Mouse (Mus musculus): ENCODE results near the gene Tmem120b.
"Not testable (repeated sequence)": the region's sequence is repeated elsewhere in the genome, so short reads cannot be mapped to it uniquely, and the experiment has no call there.

The Tmem120b gene

DNA sequence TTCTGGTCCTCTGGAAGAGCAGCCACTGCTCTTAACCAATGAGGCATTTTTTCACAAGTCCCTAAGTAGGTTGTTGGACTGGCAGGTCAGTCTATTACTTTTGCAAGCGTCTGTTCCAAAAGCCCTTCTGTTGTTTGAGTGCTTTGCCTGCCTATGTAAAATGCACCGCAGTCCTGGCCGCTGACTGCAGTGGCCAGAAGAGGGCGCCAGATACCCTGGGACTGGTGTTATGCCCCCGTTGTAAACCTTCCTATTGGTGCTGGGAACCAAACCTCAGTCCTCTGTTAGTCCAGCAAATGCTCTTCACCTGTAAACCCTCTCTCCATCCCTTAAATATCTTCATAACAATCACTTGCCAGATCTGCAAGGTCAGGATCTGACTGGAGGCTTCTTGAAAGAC is 16.5 kb upstream of the Tmem120b start:
- DNase-seq (ENCODE audit: low spot score in 2 of 2): no peak

DNA sequence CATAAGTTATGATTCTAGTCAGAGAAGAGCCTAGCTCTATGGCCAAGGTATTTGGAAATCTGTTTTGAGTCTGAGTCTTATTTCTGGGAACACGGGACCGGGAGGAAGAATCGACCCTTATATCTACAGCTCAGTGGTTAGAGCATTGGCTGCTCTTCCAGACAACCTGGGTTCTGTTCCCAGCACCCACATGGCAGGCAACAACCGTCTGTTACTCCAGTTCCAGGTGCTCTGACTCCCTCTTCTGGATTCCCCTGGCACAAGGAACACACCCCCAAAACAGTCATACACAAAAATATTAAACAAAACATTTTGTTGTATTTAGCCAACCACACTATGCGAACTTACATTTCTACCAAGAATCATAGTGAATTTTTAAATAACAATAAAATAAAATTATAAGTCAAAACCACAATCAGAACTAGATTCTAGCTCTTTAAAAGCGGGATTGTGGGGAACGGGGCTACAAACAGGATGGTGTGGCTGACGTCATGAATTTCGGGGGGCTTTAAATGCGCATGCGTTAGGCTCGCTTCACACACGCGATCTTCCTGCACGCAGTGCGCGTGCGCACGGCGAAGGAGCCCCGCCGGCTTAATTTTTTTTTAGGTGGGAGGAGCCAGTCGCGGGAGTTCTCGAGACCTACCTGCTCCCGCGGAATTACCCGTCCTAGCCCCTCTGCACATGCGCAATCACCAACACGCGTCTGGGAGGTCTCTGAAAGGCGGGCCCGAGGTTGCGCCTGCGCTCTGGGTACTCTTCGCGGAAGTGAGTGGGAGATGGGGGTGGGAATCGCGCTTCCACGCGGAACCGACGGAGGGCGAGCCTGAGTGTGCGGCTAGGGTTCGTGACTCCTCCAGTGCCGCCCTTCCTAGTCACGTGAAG is 10.6 kb upstream of the Tmem120b start:
- peak; percentile 99 for DNase-seq (ENCODE audit: low spot score in 2 of 2)

- DNase-seq (ENCODE audit: low spot score in 2 of 2): no peak
These were observed 9.7 kb upstream of the Tmem120b start for GRCm38 (mm10) chr5:123058251-123059102.

DNA sequence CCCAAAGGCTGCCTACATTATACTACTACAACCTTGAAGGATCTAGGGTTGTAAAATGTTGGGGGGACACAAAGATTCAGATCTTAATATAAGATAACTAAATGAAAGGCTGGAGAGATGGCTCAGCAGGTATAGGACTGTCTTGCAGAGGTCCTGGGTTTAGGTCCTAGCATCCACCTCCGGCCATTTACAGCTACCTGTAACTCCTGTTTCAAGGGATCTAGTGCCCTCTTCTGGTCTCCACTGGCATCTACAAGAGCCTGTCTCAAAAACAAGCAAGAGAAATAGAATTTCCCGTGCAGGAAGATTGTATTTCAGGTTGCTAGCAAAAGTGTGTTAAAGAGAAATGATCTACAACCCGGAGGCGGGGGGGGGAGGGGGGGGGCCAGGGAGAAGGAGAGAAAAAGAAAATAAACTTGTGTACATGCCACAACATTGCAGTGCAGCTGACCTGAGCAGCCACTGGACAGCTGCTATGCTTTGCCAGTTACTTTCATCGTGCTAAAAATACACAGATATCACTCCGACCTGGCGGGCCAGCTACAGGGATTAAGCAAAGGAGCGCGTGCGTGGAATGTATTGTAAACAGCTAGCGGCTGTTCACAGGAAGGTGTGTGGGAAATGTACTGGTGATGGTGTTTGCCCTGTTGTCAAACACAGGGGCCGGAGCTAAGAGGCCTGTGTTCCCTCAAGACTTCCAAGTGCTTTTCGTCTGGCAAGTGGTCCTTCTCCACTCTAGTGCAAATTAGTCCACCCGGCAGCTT is 8.3 kb upstream of the Tmem120b start:
- DNase-seq (ENCODE audit: low spot score in 2 of 2): peak; percentile 42 to 64

GRCm38 (mm10) chr5:123060706-123061401 is 7.4 kb upstream of the Tmem120b start:
- DNase-seq (ENCODE audit: low spot score in 2 of 2): no peak

GRCm38 (mm10) chr5:123061402-123061749 is 6.8 kb upstream of the Tmem120b start:
- DNase-seq (ENCODE audit: low spot score in 2 of 2): not testable (repeated sequence)

- DNase-seq (ENCODE audit: low spot score in 2 of 2): no peak
These were observed 5.1 kb upstream of the Tmem120b start for GRCm38 (mm10) chr5:123063141-123063540.

- DNase-seq (ENCODE audit: low spot score in 2 of 2): peak; percentile 62 to 78
These were observed 4.0 kb upstream of the Tmem120b start for GRCm38 (mm10) chr5:123064207-123064606.

- peak; percentile 32 to 46 for DNase-seq (ENCODE audit: low spot score in 2 of 2)
These were observed 720 bp upstream of the Tmem120b start for GRCm38 (mm10) chr5:123067395-123067995.

- no peak for DNase-seq (ENCODE audit: low spot score in 2 of 2)
These were observed 499 bp downstream of the Tmem120b start for GRCm38 (mm10) chr5:123068714-123069113.

GRCm38 (mm10) chr5:123075576-123076418 is 7.6 kb downstream of the Tmem120b start:
- peak; percentile 90 to 93 for DNase-seq (ENCODE audit: low spot score in 2 of 2)

GRCm38 (mm10) chr5:123076419-123077281 is 8.4 kb downstream of the Tmem120b start:
- no peak for DNase-seq (ENCODE audit: low spot score in 2 of 2)

- no peak for DNase-seq (ENCODE audit: low spot score in 2 of 2)
These were observed 11.4 kb downstream of the Tmem120b start for GRCm38 (mm10) chr5:123079568-123079967.

DNA sequence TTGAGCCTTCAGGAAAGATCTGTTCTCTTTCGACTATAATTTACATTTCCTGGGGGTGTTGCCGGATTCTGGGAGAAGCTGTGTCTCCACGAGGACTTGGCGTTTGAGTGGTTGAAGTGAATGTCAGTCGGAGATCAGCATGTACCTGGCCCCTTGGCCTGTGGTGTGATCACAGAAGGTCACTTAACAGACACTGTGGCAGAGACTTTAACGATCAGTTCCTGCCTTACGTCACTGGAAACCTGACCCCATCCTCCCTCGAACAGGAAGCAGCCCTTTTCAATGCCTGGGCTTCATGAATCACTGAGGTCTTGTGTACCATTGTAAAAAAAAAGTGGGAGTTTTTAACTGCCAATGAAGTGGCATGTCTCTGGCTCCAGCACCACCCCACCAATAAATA is 11.8 kb downstream of the Tmem120b start:
- peak; percentile 39 to 51 for DNase-seq (ENCODE audit: low spot score in 2 of 2)

GRCm38 (mm10) chr5:123080510-123080909 is 12.3 kb downstream of the Tmem120b start:
- no peak for DNase-seq (ENCODE audit: low spot score in 2 of 2)

GRCm38 (mm10) chr5:123083340-123084050 is 15.3 kb downstream of the Tmem120b start:
- no peak for DNase-seq (ENCODE audit: low spot score in 2 of 2)

- DNase-seq (ENCODE audit: low spot score in 2 of 2): no peak
These were observed 18.3 kb downstream of the Tmem120b start for GRCm38 (mm10) chr5:123086501-123086900.

DNA sequence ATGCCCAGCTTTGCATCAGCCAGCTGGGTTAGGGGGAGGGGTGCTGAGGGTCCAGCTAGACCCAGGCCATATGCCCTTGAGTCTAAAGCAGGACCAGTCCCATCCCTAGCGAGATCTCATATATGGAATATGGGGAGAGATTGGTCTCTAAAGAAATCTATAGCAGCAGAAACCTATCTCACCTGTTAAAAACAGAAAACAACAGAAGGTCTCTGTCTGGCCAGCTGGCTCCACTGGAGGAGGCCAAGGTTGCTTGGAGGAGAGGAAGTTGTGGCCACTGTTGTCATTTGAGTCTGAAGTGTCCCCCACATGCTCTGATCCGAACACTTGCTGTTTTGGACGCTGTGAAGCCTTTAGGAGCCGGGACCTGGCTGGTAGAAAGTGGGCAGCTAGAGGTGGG is 20.6 kb downstream of the Tmem120b start:
- no peak for DNase-seq (ENCODE audit: low spot score in 2 of 2)

All from natural killer cell, adult 2 months (primary cell).